Comparison of ENCODE assay signal across 14 mouse cellular contexts in the genomic region with DNA sequence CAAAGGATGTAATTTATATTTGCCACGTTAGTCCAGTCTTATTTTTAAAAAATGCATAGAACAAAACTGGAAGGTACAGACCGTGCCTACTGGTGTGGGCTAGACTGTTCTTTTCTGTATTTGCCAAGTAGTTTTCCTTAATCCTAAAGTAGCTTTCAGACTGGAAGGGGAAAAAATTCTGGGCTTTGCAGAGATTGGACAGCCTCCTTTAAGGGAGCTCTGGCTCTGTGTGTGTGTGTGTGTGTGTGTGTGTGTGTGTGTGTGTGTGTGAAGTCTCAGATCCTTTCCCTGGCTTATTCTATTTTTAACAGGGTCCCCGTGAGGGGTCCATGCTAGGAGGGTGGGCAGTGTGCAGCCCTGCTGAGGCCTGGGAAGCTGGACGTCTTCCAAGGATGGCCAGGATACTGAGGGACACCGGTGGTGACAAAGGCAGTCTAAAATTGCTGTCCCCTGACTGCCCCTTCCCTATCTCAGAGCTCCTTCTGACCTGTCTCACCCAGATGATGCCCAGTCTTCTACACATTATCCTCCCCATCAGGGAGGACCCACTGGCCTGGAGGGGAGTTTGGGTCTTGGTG. TPM values are rescaled to one million over a fixed set of nuclear protein-coding genes. Genes with fewer than 3 reads are reported as not detected.
DNase-seq lines count a peak whose midpoint lies in the region; ATAC-seq and TF ChIP-seq lines count a peak whose summit lies in the region.
"Had no signal": no experiment of that assay in that cellular context is flagged by ENCODE, and none has a peak within 500 bp of the region (broad histone marks: within the 10 kb centered on the region; RNA-seq: fewer than 3 reads in every experiment).

No protein-coding gene starts in this region.

- ATAC-seq in embryonic facial prominence, embryonic 14.5 days (ENCODE audit: low read depth), result no peak
- ATAC-seq in liver, postnatal 0 days, result no peak

- WGBS in heart, embryonic 10.5 days, result 63% methylated on average over 5 of the region's 5 CpGs
- 48% methylated on average over 5 of the region's 5 CpGs for WGBS in embryonic facial prominence, embryonic 14.5 days
- WGBS in liver, postnatal 0 days (ENCODE audit: insufficient replicate concordance), result 73% methylated on average over 5 of the region's 5 CpGs

- H3K9ac ChIP-seq in embryonic facial prominence, embryonic 14.5 days (ENCODE audit: low read depth, low read length), result no peak overlapping the region
- H3K9ac ChIP-seq in liver, postnatal 0 days (replicated peaks), result no peak overlapping the region

- TF ChIP-seq CTCF in left cerebral cortex, adult 2 months (IDR thresholded peaks at IDR 0.05), result no peak
- no peak for TF ChIP-seq CTCF in liver, postnatal 0 days (IDR thresholded peaks at IDR 0.05; ENCODE audit: low read depth)

- intact Hi-C loops in left cerebral cortex, postnatal 14 days (cut with DNase I), result no loop called here
- intact Hi-C loops in left cerebral cortex, adult 2 months (cut with DNase I), result loop anchor here (1.0 kb wide), 1 partner anchor 28 kb away; a partner anchor contains a TSS

- peaks cover 38% of the 10 kb centered on the region for H3K4me1 ChIP-seq in heart, embryonic 10.5 days
- peaks cover 32% of the 10 kb centered on the region for H3K4me1 ChIP-seq in embryonic facial prominence, embryonic 14.5 days (ENCODE audit: control insufficient read depth, insufficient read depth, low read length)
- peaks cover 48% of the 10 kb centered on the region for H3K4me1 ChIP-seq in liver, postnatal 0 days (ENCODE audit: insufficient read depth)

- H3K4me2 ChIP-seq in embryonic facial prominence, embryonic 14.5 days (ENCODE audit: low read depth, low read length), result peak overlapping the region; percentile 25; the same call in 1 of the 2 replicates
- no peak overlapping the region for H3K4me2 ChIP-seq in liver, postnatal 0 days (ENCODE audit: low read depth, low read length)

- peak overlapping the region; percentile 6; the same call in 1 of the 2 replicates for H3K27ac ChIP-seq in heart, embryonic 10.5 days
- no peak overlapping the region; the same call in 1 of the 2 replicates for H3K27ac ChIP-seq in left cerebral cortex, adult 2 months
- peak overlapping the region; percentile 72 for H3K27ac ChIP-seq in embryonic facial prominence, embryonic 14.5 days (replicated peaks; ENCODE audit: low read depth, low read length)
- H3K27ac ChIP-seq in liver, postnatal 0 days (ENCODE audit: low read depth), result peak overlapping the region; percentile 13; the same call in 1 of the 2 replicates

- H3K27me3 ChIP-seq in heart, embryonic 10.5 days (ENCODE audit: insufficient read depth, poor library complexity, severe bottlenecking), result no peaks in the 10 kb centered on the region
- no peaks in the 10 kb centered on the region for H3K27me3 ChIP-seq in embryonic facial prominence, embryonic 14.5 days (replicated peaks; ENCODE audit: control insufficient read depth, insufficient read depth, low read length)
- no peaks in the 10 kb centered on the region for H3K27me3 ChIP-seq in liver, postnatal 0 days (ENCODE audit: insufficient read depth, low read length)

- no peaks in the 10 kb centered on the region for H3K36me3 ChIP-seq in heart, embryonic 10.5 days
- no peaks in the 10 kb centered on the region for H3K36me3 ChIP-seq in embryonic facial prominence, embryonic 14.5 days (ENCODE audit: control insufficient read depth, insufficient read depth, low read length)
- peaks cover 24% of the 10 kb centered on the region for H3K36me3 ChIP-seq in liver, postnatal 0 days (replicated peaks; ENCODE audit: insufficient read depth, low read length)

- H3K9me3 ChIP-seq in heart, embryonic 10.5 days, result no peaks in the 10 kb centered on the region
- H3K9me3 ChIP-seq in embryonic facial prominence, embryonic 14.5 days (ENCODE audit: control insufficient read depth, low read length), result no peaks in the 10 kb centered on the region
- no peaks in the 10 kb centered on the region for H3K9me3 ChIP-seq in liver, postnatal 0 days (ENCODE audit: low read length)

- no peak for DNase-seq in heart, embryonic 10.5 days (ENCODE audit: low spot score)
- DNase-seq in heart, adult 18-20 months, result no peak
- peak; percentile 16 to 52 for DNase-seq in left cerebral cortex, postnatal 14 days (ENCODE audit: low spot score in 2 of 2)
- no peak for DNase-seq in left cerebral cortex, adult 2 months (ENCODE audit: extremely low spot score in 1 of 2, low spot score in 2 of 2)
- no peak for DNase-seq in embryonic facial prominence, embryonic 14.5 days (ENCODE audit: low spot score)
- no peak for DNase-seq in liver, postnatal 0 days
- DNase-seq in urinary bladder, postnatal 10 days (ENCODE audit: low spot score), result no peak
- no peak for DNase-seq in thymus, adult 18-20 months
- DNase-seq: adrenal gland, postnatal 25 days; cerebellum, adult 9-11 months; gastrocnemius, postnatal 36 days; kidney, adult 18-20 months; layer of hippocampus, postnatal 36 days; retina, postnatal 1 day had no signal

- TF ChIP-seq EP300 in liver, postnatal 0 days (IDR thresholded peaks at IDR 0.05; ENCODE audit: low read depth), result no peak

- H3K4me3 ChIP-seq in heart, embryonic 10.5 days, result no peak overlapping the region
- no peak overlapping the region for H3K4me3 ChIP-seq in left cerebral cortex, adult 2 months
- no peak overlapping the region for H3K4me3 ChIP-seq in embryonic facial prominence, embryonic 14.5 days (ENCODE audit: low read depth, low read length)
- H3K4me3 ChIP-seq in liver, postnatal 0 days (ENCODE audit: low read depth, low read length), result no peak overlapping the region

RNA-seq across cellular contexts. Expression of a gene that starts 27.9 kb away (rescaled TPM):
- polyA plus RNA-seq in heart, embryonic 10.5 days (2016; fragmentation: Nextera tagmentation; extraction: Ambion mirVana), result 16.3 and 17.3 TPM in 2 replicates
- total RNA-seq in heart, adult 18-20 months (2021), result 10 to 100 TPM; 23.0 to 23.5 TPM
- 10 to 100 TPM; 31.6 to 42.9 TPM for total RNA-seq in left cerebral cortex, postnatal 14 days (2021)
- 10 to 100 TPM; 34.1 to 34.4 TPM for total RNA-seq in left cerebral cortex, adult 2 months (2021)
- 19.6 and 22.2 TPM in 2 replicates for polyA plus RNA-seq in embryonic facial prominence, embryonic 14.5 days (2014; fragmentation: Nextera tagmentation; extraction: Ambion mirVana)
- 14.4 and 19.5 TPM in 2 replicates for polyA plus RNA-seq in liver, postnatal 0 days (2015; fragmentation: Nextera tagmentation; extraction: Ambion mirVana)

RNA-seq across cellular contexts. Expression of a gene that starts 47.0 kb away (rescaled TPM):
- 32.3 and 36.9 TPM in 2 replicates for polyA plus RNA-seq in heart, embryonic 10.5 days (2016; fragmentation: Nextera tagmentation; extraction: Ambion mirVana)
- total RNA-seq in heart, adult 18-20 months (2021), result 1 to 10 TPM; 8.8 to 9.2 TPM
- total RNA-seq in left cerebral cortex, postnatal 14 days (2021), result 10 to 100 TPM; 30.4 to 30.9 TPM
- 10 to 100 TPM; 26.4 to 27.8 TPM for total RNA-seq in left cerebral cortex, adult 2 months (2021)
- 21.8 and 26.2 TPM in 2 replicates for polyA plus RNA-seq in embryonic facial prominence, embryonic 14.5 days (2014; fragmentation: Nextera tagmentation; extraction: Ambion mirVana)
- 8.5 and 9.3 TPM in 2 replicates for polyA plus RNA-seq in liver, postnatal 0 days (2015; fragmentation: Nextera tagmentation; extraction: Ambion mirVana)

RNA-seq across cellular contexts. Expression of a gene that starts 58.4 kb away (rescaled TPM):
- not detected in 2 replicates for polyA plus RNA-seq in heart, embryonic 10.5 days (2016; fragmentation: Nextera tagmentation; extraction: Ambion mirVana)
- under 1 TPM; 0.20 to 0.31 TPM for total RNA-seq in heart, adult 18-20 months (2021)
- total RNA-seq in left cerebral cortex, postnatal 14 days (2021), result under 1 TPM in 1 of 2 experiments, not detected in 1; 0.25 TPM
- under 1 TPM in 1 of 2 experiments, not detected in 1; 0.27 TPM for total RNA-seq in left cerebral cortex, adult 2 months (2021)
- not detected in 2 replicates for polyA plus RNA-seq in embryonic facial prominence, embryonic 14.5 days (2014; fragmentation: Nextera tagmentation; extraction: Ambion mirVana)
- not detected in 2 replicates for polyA plus RNA-seq in liver, postnatal 0 days (2015; fragmentation: Nextera tagmentation; extraction: Ambion mirVana)
- total RNA-seq: adrenal gland, postnatal 25 days; layer of hippocampus, postnatal 36 days had no signal

Comparison
In these comparisons a context has a peak if more than half of its experiments do, and no peak if none do; other contexts are left out.
1. DNase-seq: peak in left cerebral cortex, postnatal 14 days (2 of 2); none in heart, embryonic 10.5 days (single experiment), heart, adult 18-20 months (0 of 2), left cerebral cortex, adult 2 months (0 of 2), embryonic facial prominence, embryonic 14.5 days (single experiment), liver, postnatal 0 days (single experiment), urinary bladder, postnatal 10 days (single experiment) and thymus, adult 18-20 months (0 of 2).